Mouse (Mus musculus) lung, embryonic 16.5 days (tissue): ENCODE measurements at regions not wholly inside any gene's neighbourhood (a gene's known extent, or its start where the extent isn't known, plus 50 kb on each side); places are given as distances from the start of the nearest gene placed in this dataset.
A peak's percentile ranks its signal among the peaks of the same experiment; 100 is the strongest.

Experiments
- ATAC-seq: fragments of 200-750 bp; cut with Nextera tagmentation; 2 replicates; pipeline ENCODE4 v1.8.0; 2017; ENCODE audit warnings: low read depth, mild to moderate bottlenecking, moderate library complexity
- H3K27ac ChIP-seq: fragments of 300-500 bp; sonication (generic); 2 replicates; pipeline ENCODE4 v1.5.1; 2014; ENCODE audit warnings: mild to moderate bottlenecking, control low read depth, low read length
- H3K27me3 ChIP-seq: fragments of 300-500 bp; sonication (generic); 2 replicates; pipeline ENCODE4 v1.6.1; 2014; ENCODE audit warnings: low read depth, low read length, mixed read lengths; ENCODE audit not compliant: control insufficient read depth, insufficient read depth
- H3K36me3 ChIP-seq: fragments of 300-500 bp; sonication (generic); 2 replicates; pipeline ENCODE4 v1.6.1; 2014; ENCODE audit warnings: low read length; ENCODE audit not compliant: control insufficient read depth, insufficient read depth
- H3K4me1 ChIP-seq: fragments of 300-500 bp; sonication (generic); replicated peaks from 2 replicates; pipeline ENCODE4 v1.6.1; 2014; ENCODE audit warnings: low read length, mixed read lengths; ENCODE audit not compliant: control insufficient read depth, insufficient read depth
- H3K4me2 ChIP-seq: fragments of 300-500 bp; sonication (generic); 2 replicates; pipeline ENCODE4 v1.6.1; 2014; ENCODE audit warnings: low read depth, low read length, control low read depth
- H3K4me3 ChIP-seq: fragments of 300-500 bp; sonication (generic); 2 replicates; pipeline ENCODE4 v1.5.1; 2014; ENCODE audit warnings: mild to moderate bottlenecking, low read length, control low read depth
- H3K9ac ChIP-seq: fragments of 300-500 bp; sonication (generic); 2 replicates; pipeline ENCODE4 v1.6.1; 2014; ENCODE audit warnings: low read length, control low read depth
- H3K9me3 ChIP-seq: fragments of 300-500 bp; sonication (generic); 2 replicates; pipeline ENCODE4 v1.6.1; 2016; ENCODE audit warnings: low read length; ENCODE audit not compliant: control insufficient read depth
- WGBS: fragments of 180-500 bp; shearing (Covaris S2); extraction: QIAGEN DNeasy Blood & Tissue Kit; methylation state at CpG from one replicate; pipeline ENCODE4 v1.1.7; 2014; 5-methylcytosine and 5-hydroxymethylcytosine counted together

DNA sequence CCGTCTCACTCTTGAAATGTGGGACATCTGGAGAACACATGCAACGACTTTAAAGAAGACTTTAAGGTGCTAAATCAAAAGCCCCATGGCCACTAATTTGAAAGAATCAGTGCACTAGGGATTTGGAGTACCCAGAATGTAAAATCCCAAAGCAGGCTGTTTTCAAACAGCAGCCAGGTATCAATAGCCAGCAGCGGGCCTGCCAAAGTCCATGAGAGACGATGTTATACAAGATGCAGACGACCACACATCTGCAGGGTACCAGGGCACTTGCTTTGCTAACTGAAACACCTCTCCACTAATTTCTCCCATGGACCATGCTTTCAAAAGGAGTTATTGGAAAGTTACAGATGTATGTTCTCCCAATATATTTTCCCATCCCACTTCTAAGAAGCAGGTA lies 119.9 kb upstream of the Csl start:
- H3K9ac ChIP-seq: no peak overlapping the region
- H3K4me3 ChIP-seq: no peak overlapping the region
- WGBS: 84% methylated on average over 5 of the region's 5 CpGs
- H3K4me1 ChIP-seq: no peaks in the 10 kb centered on the region
- H3K27ac ChIP-seq: no peak overlapping the region
- H3K36me3 ChIP-seq: no peaks in the 10 kb centered on the region
- no peaks in the 10 kb centered on the region for H3K9me3 ChIP-seq
- H3K27me3 ChIP-seq: no peaks in the 10 kb centered on the region
- ATAC-seq: no peak
- no peak overlapping the region for H3K4me2 ChIP-seq

DNA sequence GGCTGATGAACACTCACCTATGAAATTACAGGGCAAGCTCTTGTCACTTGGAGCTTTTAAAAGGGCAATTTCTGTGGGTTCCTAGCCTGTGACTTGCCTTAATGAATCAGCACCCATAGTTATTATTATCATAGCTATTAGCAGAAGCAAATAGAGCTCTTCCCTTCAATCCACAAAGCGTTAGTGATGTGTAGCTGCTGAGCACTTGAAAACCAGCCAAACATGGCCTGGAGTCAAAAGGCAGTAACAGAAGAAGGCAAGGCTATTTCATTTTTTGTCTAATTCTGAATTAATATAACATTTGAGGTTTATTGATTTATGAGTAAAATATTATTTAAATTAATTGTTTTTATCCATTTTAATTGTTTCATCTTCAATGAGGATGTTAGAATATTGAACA lies 105.3 kb upstream of the Csl start:
- Histone ChIP-seq H3K9me3 (no peaks in the 10 kb centered on the region), H3K27ac (no peak overlapping the region)
- WGBS: 41% methylated on average over 1 of the region's 1 CpGs

GRCm38 (mm10) chr10:99860322-99861089 lies 101.0 kb upstream of the Csl start:
- peaks cover 3% of the 10 kb centered on the region; the same call in 1 of the 2 replicates for H3K4me1 ChIP-seq
- WGBS: 62% methylated on average over 10 of the region's 10 CpGs
- H3K4me3 ChIP-seq: no peak overlapping the region
- H3K27ac ChIP-seq: no peak overlapping the region
- H3K9ac ChIP-seq: no peak overlapping the region
- no peak for ATAC-seq
- H3K9me3 ChIP-seq: no peaks in the 10 kb centered on the region
- H3K36me3 ChIP-seq: no peaks in the 10 kb centered on the region
- no peaks in the 10 kb centered on the region for H3K27me3 ChIP-seq
- no peak overlapping the region for H3K4me2 ChIP-seq

More for the DNA sequence above, 105.3 kb upstream of the Csl start:
- no peak overlapping the region for H3K4me3 ChIP-seq
- 0 out of 2 replicates have a peak, but pooled peaks have one; percentile 43 for ATAC-seq
- no peaks in the 10 kb centered on the region for H3K36me3 ChIP-seq
- peaks cover 3% of the 10 kb centered on the region; the same call in 1 of the 2 replicates for H3K4me1 ChIP-seq
- no peak overlapping the region for H3K4me2 ChIP-seq
- H3K27me3 ChIP-seq: no peaks in the 10 kb centered on the region
- H3K9ac ChIP-seq: no peak overlapping the region

GRCm38 (mm10) chr10:99844110-99844509 lies 84.7 kb upstream of the Csl start:
- peaks cover 18% of the 10 kb centered on the region for H3K4me1 ChIP-seq
- H3K27me3 ChIP-seq: no peaks in the 10 kb centered on the region
- WGBS: 84% methylated on average over 5 of the region's 5 CpGs
- no peaks in the 10 kb centered on the region for H3K9me3 ChIP-seq
- no peak overlapping the region for H3K4me3 ChIP-seq
- H3K27ac ChIP-seq: no peak overlapping the region
- H3K9ac ChIP-seq: no peak overlapping the region
- no peak overlapping the region for H3K4me2 ChIP-seq
- H3K36me3 ChIP-seq: no peaks in the 10 kb centered on the region
- ATAC-seq: no peak

- Histone ChIP-seq H3K36me3 (no peaks in the 10 kb centered on the region), H3K4me1 (peaks cover 18% of the 10 kb centered on the region), H3K4me2 (peak overlapping the region; percentile 16; the same call in 1 of the 2 replicates), H3K9me3 (no peaks in the 10 kb centered on the region), H3K9ac (no peak overlapping the region), H3K27ac (peak overlapping the region; percentile 56), H3K4me3 (no peak overlapping the region), H3K27me3 (no peaks in the 10 kb centered on the region)
- peak; percentile 69; the same call in 1 of the 2 replicates for ATAC-seq
- WGBS: 46% methylated on average over 10 of the region's 10 CpGs
Measured at GRCm38 (mm10) chr10:99841167-99841843, 81.8 kb upstream of the Csl start.

GRCm38 (mm10) chr10:99840179-99840876 lies 80.9 kb upstream of the Csl start:
- H3K27ac ChIP-seq: peak overlapping the region; percentile 56
- WGBS: 44% methylated on average over 10 of the region's 10 CpGs
- ATAC-seq: peak; percentile 77

GRCm38 (mm10) chr10:99836835-99837412 lies 77.5 kb upstream of the Csl start:
- H3K27ac ChIP-seq: no peak overlapping the region

More at GRCm38 (mm10) chr10:99840179-99840876, 80.9 kb upstream of the Csl start:
- Histone ChIP-seq H3K9ac (no peak overlapping the region), H3K4me1 (peaks cover 18% of the 10 kb centered on the region), H3K9me3 (no peaks in the 10 kb centered on the region), H3K27me3 (no peaks in the 10 kb centered on the region), H3K4me3 (no peak overlapping the region), H3K36me3 (no peaks in the 10 kb centered on the region), H3K4me2 (no peak overlapping the region)

GRCm38 (mm10) chr10:99834905-99835633 lies 75.6 kb upstream of the Csl start:
- peak; percentile 93 for ATAC-seq

More at GRCm38 (mm10) chr10:99836835-99837412, 77.5 kb upstream of the Csl start:
- Histone ChIP-seq H3K9me3 (no peaks in the 10 kb centered on the region), H3K4me2 (no peak overlapping the region), H3K27me3 (no peaks in the 10 kb centered on the region), H3K4me1 (peaks cover 24% of the 10 kb centered on the region), H3K4me3 (no peak overlapping the region), H3K36me3 (no peaks in the 10 kb centered on the region), H3K9ac (no peak overlapping the region)
- WGBS: 65% methylated on average over 5 of the region's 5 CpGs
- ATAC-seq: no peak

More at GRCm38 (mm10) chr10:99834905-99835633, 75.6 kb upstream of the Csl start:
- 33% methylated on average over 4 of the region's 4 CpGs for WGBS
- H3K27me3 ChIP-seq: no peaks in the 10 kb centered on the region
- H3K4me2 ChIP-seq: no peak overlapping the region
- H3K36me3 ChIP-seq: no peaks in the 10 kb centered on the region
- no peak overlapping the region for H3K4me3 ChIP-seq
- no peak overlapping the region for H3K9ac ChIP-seq
- peaks cover 9% of the 10 kb centered on the region for H3K4me1 ChIP-seq
- H3K9me3 ChIP-seq: no peaks in the 10 kb centered on the region
- peak overlapping the region; percentile 72 for H3K27ac ChIP-seq
